Mouse (Mus musculus): ENCODE data around the gene Olfr218.

DNA sequence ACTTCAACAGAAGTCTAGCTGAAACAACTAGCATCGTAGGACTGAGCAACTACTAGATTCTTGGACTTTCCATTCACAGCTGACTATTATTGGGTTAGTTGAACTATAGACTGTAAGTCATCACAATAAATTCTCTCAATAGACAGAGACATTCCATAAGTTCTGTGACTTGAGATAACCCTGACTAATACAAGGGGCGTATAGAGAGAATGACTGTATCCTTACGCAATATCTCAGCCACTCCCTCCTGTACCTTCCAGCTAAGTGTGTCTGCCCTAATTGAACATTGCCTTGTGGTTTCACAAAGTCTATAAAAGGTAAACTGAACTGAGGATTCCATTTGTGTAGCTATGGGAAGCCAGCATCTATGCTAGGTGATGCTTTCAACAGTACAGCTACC lies 52.3 kb downstream of the Olfr218 start:
- TF ChIP-seq CTCF (conservative IDR thresholded peaks at IDR 0.05; ENCODE audit: insufficient read depth, insufficient read length, low read depth, low read length): no peak
- no peak for TF ChIP-seq POLR2A (IDR thresholded peaks at IDR 0.05; ENCODE audit: low read depth, low read length)
